Mouse (Mus musculus) liver, postnatal 0 days (tissue): ENCODE data around the gene Pcsk1n. TPM values are rescaled to one million over a fixed set of nuclear protein-coding genes. Genes with fewer than 3 reads are reported as not detected.

Experiments used
- ATAC-seq: fragments of 200-750 bp; cut with Nextera tagmentation; 2 replicates; pipeline ENCODE4 v1.8.0; 2017; ENCODE audit warnings: mild to moderate bottlenecking, moderate library complexity
- DNase-seq: peaks from one replicate; pipeline ENCODE4 v3.0.0-alpha.2; 2016
- H3K27ac ChIP-seq: fragments of 300-500 bp; sonication (generic); 2 replicates; pipeline ENCODE4 v1.5.1; 2014; ENCODE audit warnings: antibody characterized with exemption, moderate library complexity, mild to moderate bottlenecking, low read depth
- H3K27me3 ChIP-seq: fragments of 300-500 bp; sonication (generic); 2 replicates; pipeline ENCODE4 v1.6.1; 2014; ENCODE audit warnings: low read length, control low read depth, mixed read lengths; ENCODE audit not compliant: insufficient read depth
- H3K36me3 ChIP-seq: fragments of 300-500 bp; sonication (generic); replicated peaks from 2 replicates; pipeline ENCODE4 v1.6.1; 2014; ENCODE audit warnings: mild to moderate bottlenecking, control low read depth, low read length, moderate library complexity, mixed read lengths; ENCODE audit not compliant: insufficient read depth
- H3K4me1 ChIP-seq: fragments of 300-500 bp; sonication (generic); 2 replicates; pipeline ENCODE4 v1.6.1; 2014; ENCODE audit warnings: antibody characterized with exemption, mild to moderate bottlenecking, control low read depth; ENCODE audit not compliant: insufficient read depth
- H3K4me2 ChIP-seq: fragments of 300-500 bp; sonication (generic); 2 replicates; pipeline ENCODE4 v1.6.1; 2014; ENCODE audit warnings: low read depth, mild to moderate bottlenecking, low read length, moderate library complexity, mixed read lengths
- H3K4me3 ChIP-seq: fragments of 300-500 bp; sonication (generic); 2 replicates; pipeline ENCODE4 v1.5.1; 2014; ENCODE audit warnings: low read depth, low read length
- H3K9ac ChIP-seq: fragments of 300-500 bp; sonication (generic); replicated peaks from 2 replicates; pipeline ENCODE4 v1.6.1; 2014; ENCODE audit warnings: mild to moderate bottlenecking, moderate library complexity
- H3K9me3 ChIP-seq: fragments of 300-500 bp; sonication (generic); 2 replicates; pipeline ENCODE4 v1.6.1; 2016; ENCODE audit warnings: mild to moderate bottlenecking, control low read depth, low read length, mixed read lengths
- CTCF ChIP-seq: sonication (generic); IDR thresholded peaks from 2 replicates; pipeline ENCODE4 v1.5.1; 2016; ENCODE audit warnings: antibody characterized with exemption, low read depth
- EP300 ChIP-seq: IDR thresholded peaks from 2 replicates; pipeline ENCODE4 v1.6.1; 2016; ENCODE audit warnings: antibody characterized with exemption, low read depth, mild to moderate bottlenecking
- WGBS: fragments of 180-500 bp; shearing (Covaris S2); extraction: QIAGEN DNeasy Blood & Tissue Kit; methylation state at CpG from one replicate; pipeline ENCODE4 v1.1.7; 2014; ENCODE audit not compliant: insufficient replicate concordance; 5-methylcytosine and 5-hydroxymethylcytosine counted together
- polyA plus RNA-seq: library from polyadenylated mRNA; unstranded; fragments of >200 nt; fragmentation: Nextera tagmentation; extraction: Ambion mirVana; gene quantifications from 2 replicates; pipeline ENCODE4 v1.2.1, GENCODE M21; 2015

Pcsk1n gene
- polyA plus RNA-seq, 1 experiment from 2014 or later, result not detected

GRCm38 (mm10) chrX:7936874-7937273, 17.3 kb downstream of the Pcsk1n start:
- DNase-seq, result no peak
- Histone ChIP-seq H3K27me3 (no peaks in the 10 kb centered on the region), H3K9ac (no peak overlapping the region), H3K4me2 (no peak overlapping the region), H3K9me3 (no peaks in the 10 kb centered on the region), H3K27ac (no peak overlapping the region), H3K4me1 (no peaks in the 10 kb centered on the region), H3K36me3 (peaks cover 6% of the 10 kb centered on the region; the same call in 1 of the 2 replicates), H3K4me3 (no peak overlapping the region)
- no peak for ATAC-seq
- TF ChIP-seq CTCF (peak; percentile 47), EP300 (no peak)
- WGBS, result 43% methylated on average over 10 of the region's 11 CpGs

- H3K4me2 ChIP-seq, result no peak overlapping the region
- no peak for ATAC-seq
- TF ChIP-seq EP300, result no peak
- TF ChIP-seq CTCF, result no peak
- no peak for DNase-seq
- H3K4me1 ChIP-seq, result no peaks in the 10 kb centered on the region
- no peak overlapping the region for H3K27ac ChIP-seq
- no peaks in the 10 kb centered on the region for H3K27me3 ChIP-seq
- 85% methylated on average over 6 of the region's 6 CpGs for whole genome bisulfite sequencing
- H3K4me3 ChIP-seq, result no peak overlapping the region
- H3K9ac ChIP-seq, result no peak overlapping the region
- no peaks in the 10 kb centered on the region for H3K9me3 ChIP-seq
- H3K36me3 ChIP-seq, result peaks cover 6% of the 10 kb centered on the region; the same call in 1 of the 2 replicates
Measured at GRCm38 (mm10) chrX:7937667-7938066, 18.0 kb downstream of the Pcsk1n start.

- no peak for TF ChIP-seq CTCF
- no peak for TF ChIP-seq EP300
- Histone ChIP-seq H3K4me3 (no peak overlapping the region), H3K4me2 (no peak overlapping the region), H3K27me3 (no peaks in the 10 kb centered on the region), H3K9me3 (no peaks in the 10 kb centered on the region), H3K27ac (no peak overlapping the region), H3K4me1 (no peaks in the 10 kb centered on the region), H3K9ac (no peak overlapping the region), H3K36me3 (no peaks in the 10 kb centered on the region)
- ATAC-seq, result no peak
- DNase-seq, result no peak
- 67% methylated on average over 8 of the region's 8 CpGs for WGBS
Measured at GRCm38 (mm10) chrX:7945618-7946017, 26.0 kb downstream of the Pcsk1n start.

GRCm38 (mm10) chrX:7947108-7947899, 27.7 kb downstream of the Pcsk1n start, which contains the start of gene Hdac6:
Gene Hdac6 (minus strand): TSS chrX:7947889.
- DNase-seq (no peak), ATAC-seq (no peak)
- no peaks in the 10 kb centered on the region for H3K9me3 ChIP-seq
- no peaks in the 10 kb centered on the region for H3K27me3 ChIP-seq
- H3K4me2 ChIP-seq, result peak within 1 kb of the TSS; percentile 80
- H3K4me3 ChIP-seq, result peak within 1 kb of the TSS; percentile 58
- no peaks in the 10 kb centered on the region for H3K4me1 ChIP-seq
- H3K9ac ChIP-seq, result peak within 1 kb of the TSS; percentile 44
- peak within 1 kb of the TSS; percentile 51; the same call in 1 of the 2 replicates for H3K27ac ChIP-seq
- WGBS, result 23% methylated on average over 35 of the region's 37 CpGs
- no peak for TF ChIP-seq EP300
- TF ChIP-seq CTCF, result no peak
- no peaks in the 10 kb centered on the region for H3K36me3 ChIP-seq

GRCm38 (mm10) chrX:7947900-7948492, 28.4 kb downstream of the Pcsk1n start:
- peak overlapping the region; percentile 58 for H3K4me3 ChIP-seq
- peak overlapping the region; percentile 80 for H3K4me2 ChIP-seq
- no peaks in the 10 kb centered on the region for H3K4me1 ChIP-seq
- ATAC-seq, result peak; percentile 98
- peak overlapping the region; percentile 44 for H3K9ac ChIP-seq
- H3K27me3 ChIP-seq, result no peaks in the 10 kb centered on the region
- 11% methylated on average over 38 of the region's 38 CpGs for WGBS
- no peak overlapping the region for H3K27ac ChIP-seq
- H3K36me3 ChIP-seq, result no peaks in the 10 kb centered on the region
- no peaks in the 10 kb centered on the region for H3K9me3 ChIP-seq
- TF ChIP-seq EP300 (no peak), CTCF (no peak)
- DNase-seq, result peak; percentile 91

- Histone ChIP-seq H3K4me2 (no peak overlapping the region), H3K4me1 (no peaks in the 10 kb centered on the region), H3K9ac (no peak overlapping the region), H3K36me3 (no peaks in the 10 kb centered on the region), H3K27ac (no peak overlapping the region), H3K4me3 (no peak overlapping the region), H3K9me3 (no peaks in the 10 kb centered on the region), H3K27me3 (no peaks in the 10 kb centered on the region)
- no peak for DNase-seq
- ATAC-seq, result no peak
- WGBS, result 76% methylated on average over 7 of the region's 7 CpGs
- no peak for TF ChIP-seq EP300
- TF ChIP-seq CTCF, result no peak
Measured at GRCm38 (mm10) chrX:7950091-7950490, 30.5 kb downstream of the Pcsk1n start.
